Mouse (Mus musculus): ENCODE results near the gene Zfp74.
"Not testable (repeated sequence)": the region's sequence is repeated elsewhere in the genome, so short reads cannot be mapped to it uniquely, and the experiment has no call there.

Gene Zfp74

GRCm38 (mm10) chr7:29953513-29954401 lies at the start of gene Zfp74:
TSS of gene Zfp74 (minus strand) at chr7:29954089.
- DNase-seq: peak; percentile 82

GRCm38 (mm10) chr7:30000601-30001000 lies 46.7 kb upstream of the Zfp74 start:
- DNase-seq: no peak

GRCm38 (mm10) chr7:29995134-29995533 lies 41.2 kb upstream of the Zfp74 start:
- DNase-seq: no peak

GRCm38 (mm10) chr7:29993340-29993739 lies 39.5 kb upstream of the Zfp74 start:
- no peak for DNase-seq

GRCm38 (mm10) chr7:29992698-29993097 lies 38.8 kb upstream of the Zfp74 start:
- no peak for DNase-seq

- no peak for DNase-seq
These were observed 35.1 kb upstream of the Zfp74 start for GRCm38 (mm10) chr7:29989031-29989430.

GRCm38 (mm10) chr7:29987551-29987950 lies 33.7 kb upstream of the Zfp74 start:
- DNase-seq: no peak

GRCm38 (mm10) chr7:29986101-29986500 lies 32.2 kb upstream of the Zfp74 start:
- no peak for DNase-seq

- peak; percentile 91 for DNase-seq
These were observed 29.9 kb upstream of the Zfp74 start, which contains the start of gene Zfp568 for GRCm38 (mm10) chr7:29983690-29984380. TSS of gene Zfp568 (plus strand) at chr7:29983955.

GRCm38 (mm10) chr7:29983340-29983689 lies 29.4 kb upstream of the Zfp74 start:
- no peak for DNase-seq

GRCm38 (mm10) chr7:29982931-29983330 lies 29.0 kb upstream of the Zfp74 start:
- DNase-seq: no peak

GRCm38 (mm10) chr7:29982341-29982740 lies 28.5 kb upstream of the Zfp74 start:
- DNase-seq: no peak

- no peak for DNase-seq
These were observed 28.0 kb upstream of the Zfp74 start for GRCm38 (mm10) chr7:29981860-29982259.

GRCm38 (mm10) chr7:29981455-29981854 lies 27.6 kb upstream of the Zfp74 start:
- DNase-seq: no peak

- no peak for DNase-seq
These were observed 26.9 kb upstream of the Zfp74 start for GRCm38 (mm10) chr7:29980761-29981160.

GRCm38 (mm10) chr7:29970686-29971085 lies 16.8 kb upstream of the Zfp74 start:
- no peak for DNase-seq

- DNase-seq: not testable (repeated sequence)
These were observed 11.4 kb upstream of the Zfp74 start for GRCm38 (mm10) chr7:29965115-29965810.

- no peak for DNase-seq
These were observed 5.1 kb upstream of the Zfp74 start for GRCm38 (mm10) chr7:29959004-29959403.

GRCm38 (mm10) chr7:29958125-29958724 lies 4.3 kb upstream of the Zfp74 start:
- no peak for DNase-seq

GRCm38 (mm10) chr7:29956257-29956656 lies 2.4 kb upstream of the Zfp74 start:
- DNase-seq: peak; percentile 17

- DNase-seq: no peak
These were observed 842 bp upstream of the Zfp74 start for GRCm38 (mm10) chr7:29954731-29955130.

GRCm38 (mm10) chr7:29953086-29953485 lies 803 bp downstream of the Zfp74 start:
- DNase-seq: no peak

- no peak for DNase-seq
These were observed 9.7 kb downstream of the Zfp74 start for GRCm38 (mm10) chr7:29944201-29944600.

Data from right cerebral cortex, adult 18-20 months (tissue).